Mouse (Mus musculus) erythroblast, embryonic 14.5 days (primary cell): ENCODE data around the gene Paqr5.

Experiments used
- GATA1 ChIP-seq: IDR thresholded peaks from 2 replicates; pipeline ENCODE4 v1.6.1; 2012; ENCODE audit warnings: low read length, inconsistent platforms, mixed read lengths
- TAL1 ChIP-seq: IDR thresholded peaks from 3 replicates; pipeline ENCODE4 v1.6.1; 2012; ENCODE audit warnings: low read length, inconsistent platforms, mixed read lengths

DNA sequence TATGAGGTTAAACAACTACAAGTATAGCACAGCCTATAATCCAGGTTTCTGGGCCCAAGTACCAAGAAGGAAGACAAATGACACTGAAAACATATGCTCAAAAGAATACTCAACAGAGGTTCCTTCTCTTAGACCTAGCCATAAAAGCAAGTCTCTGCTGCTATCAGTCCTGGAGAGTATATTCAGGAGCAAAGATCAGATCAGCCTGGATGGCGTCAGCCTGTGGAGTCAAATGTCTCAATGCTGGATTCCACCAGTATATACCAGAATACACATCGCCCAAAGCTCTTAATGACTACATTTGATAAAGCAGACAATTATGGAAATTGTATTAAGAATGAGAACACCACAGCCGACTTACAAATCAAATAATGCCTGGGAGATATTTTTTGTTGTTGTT is 35.6 kb upstream of the Paqr5 start:
- no peak for TF ChIP-seq GATA1
- TF ChIP-seq TAL1 = no peak
